Mouse (Mus musculus) embryonic facial prominence, embryonic 14.5 days (tissue): Measurements from ENCODE around the gene Cetn3. TPM values are rescaled to one million over a fixed set of nuclear protein-coding genes. Genes with fewer than 3 reads are reported as not detected.

Experiments used
- ATAC-seq: fragments of 200-750 bp; cut with Nextera tagmentation; 2 replicates; pipeline ENCODE4 v1.8.0; 2017; ENCODE audit warnings: low read depth, moderate number of reproducible peaks, moderate TSS enrichment
- DNase-seq: peaks from one replicate; pipeline ENCODE4 v3.0.0-alpha.2; 2015; ENCODE audit warnings: low spot score
- H3K27ac ChIP-seq: fragments of 300-500 bp; sonication (generic); replicated peaks from 2 replicates; pipeline ENCODE4 v1.5.1; 2014; ENCODE audit warnings: low read depth, mild to moderate bottlenecking, low read length, moderate library complexity
- H3K27me3 ChIP-seq: fragments of 300-500 bp; sonication (generic); replicated peaks from 2 replicates; pipeline ENCODE4 v1.6.1; 2014; ENCODE audit warnings: low read length; ENCODE audit not compliant: control insufficient read depth, insufficient read depth
- H3K36me3 ChIP-seq: fragments of 300-500 bp; sonication (generic); 2 replicates; pipeline ENCODE4 v1.6.1; 2014; ENCODE audit warnings: low read length, mixed read lengths; ENCODE audit not compliant: control insufficient read depth, insufficient read depth
- H3K4me1 ChIP-seq: fragments of 300-500 bp; sonication (generic); 2 replicates; pipeline ENCODE4 v1.6.1; 2014; ENCODE audit warnings: antibody characterized with exemption, low read length; ENCODE audit not compliant: control insufficient read depth, insufficient read depth
- H3K4me2 ChIP-seq: fragments of 300-500 bp; sonication (generic); 2 replicates; pipeline ENCODE4 v1.6.1; 2014; ENCODE audit warnings: low read depth, mild to moderate bottlenecking, low read length, moderate library complexity, mixed read lengths
- H3K4me3 ChIP-seq: fragments of 300-500 bp; sonication (generic); 2 replicates; pipeline ENCODE4 v1.5.1; 2014; ENCODE audit warnings: low read depth, mild to moderate bottlenecking, low read length
- H3K9ac ChIP-seq: fragments of 300-500 bp; sonication (generic); 2 replicates; pipeline ENCODE4 v1.6.1; 2014; ENCODE audit warnings: low read depth, mild to moderate bottlenecking, low read length, moderate library complexity, mixed read lengths
- H3K9me3 ChIP-seq: fragments of 300-500 bp; sonication (generic); 2 replicates; pipeline ENCODE4 v1.6.1; 2016; ENCODE audit warnings: low read length; ENCODE audit not compliant: control insufficient read depth
- WGBS: fragments of 180-500 bp; shearing (Covaris S2); extraction: QIAGEN DNeasy Blood & Tissue Kit; methylation state at CpG from one replicate; pipeline ENCODE4 v1.1.7; 2014; 5-methylcytosine and 5-hydroxymethylcytosine counted together
- polyA plus RNA-seq: library from polyadenylated mRNA; unstranded; fragments of >200 nt; fragmentation: Nextera tagmentation; extraction: Ambion mirVana; gene quantifications from 2 replicates; pipeline ENCODE4 v1.2.1, GENCODE M21; 2014

Cetn3 gene
- polyA plus RNA-seq, 1 experiment from 2014 or later = 242 TPM

DNA sequence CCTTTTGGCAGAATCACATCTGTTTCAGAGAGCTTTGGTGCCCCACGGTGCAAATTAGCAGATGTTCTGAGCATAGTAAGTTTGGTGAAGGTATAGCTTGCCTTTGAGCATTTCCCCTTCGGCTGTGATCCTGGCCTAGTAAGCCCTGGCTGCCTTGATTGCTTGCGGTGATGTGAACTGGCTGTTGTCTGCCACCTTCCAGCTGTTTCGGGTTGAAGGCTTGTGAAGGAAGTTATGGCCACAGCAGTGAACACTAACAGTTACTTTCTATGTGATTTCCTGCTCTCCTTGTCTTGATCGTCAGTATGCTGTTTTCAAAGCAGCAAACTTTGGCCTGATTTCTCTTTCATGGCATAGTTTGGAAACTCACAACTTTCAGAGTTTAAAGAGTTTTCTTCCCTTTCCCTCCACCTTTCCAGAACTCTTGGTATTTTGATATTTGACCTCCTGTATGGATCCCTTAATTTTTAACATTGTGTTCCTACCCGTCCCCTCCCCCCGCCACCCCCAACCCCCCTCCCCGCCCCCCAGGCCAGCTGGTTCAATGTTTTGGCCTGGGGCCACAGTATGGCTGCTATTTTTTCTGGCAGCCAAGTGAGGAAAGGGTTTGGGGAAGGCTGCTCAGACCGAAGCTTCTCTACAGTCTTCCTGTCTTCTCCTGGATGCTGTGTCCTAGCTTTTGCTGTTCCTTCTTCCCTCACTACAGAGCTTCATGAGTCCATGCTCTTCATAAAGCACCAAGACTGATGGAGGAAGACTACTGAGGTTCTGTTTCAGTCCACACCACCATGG is 53.7 kb downstream of the Cetn3 start:
- DNase-seq (no peak), ATAC-seq (no peak)
- Histone ChIP-seq H3K4me2 (no peak overlapping the region), H3K27me3 (no peaks in the 10 kb centered on the region), H3K9ac (no peak overlapping the region), H3K9me3 (no peaks in the 10 kb centered on the region), H3K4me3 (no peak overlapping the region), H3K36me3 (no peaks in the 10 kb centered on the region), H3K27ac (no peak overlapping the region), H3K4me1 (no peaks in the 10 kb centered on the region)
- WGBS = 65% methylated on average over 9 of the region's 9 CpGs

DNA sequence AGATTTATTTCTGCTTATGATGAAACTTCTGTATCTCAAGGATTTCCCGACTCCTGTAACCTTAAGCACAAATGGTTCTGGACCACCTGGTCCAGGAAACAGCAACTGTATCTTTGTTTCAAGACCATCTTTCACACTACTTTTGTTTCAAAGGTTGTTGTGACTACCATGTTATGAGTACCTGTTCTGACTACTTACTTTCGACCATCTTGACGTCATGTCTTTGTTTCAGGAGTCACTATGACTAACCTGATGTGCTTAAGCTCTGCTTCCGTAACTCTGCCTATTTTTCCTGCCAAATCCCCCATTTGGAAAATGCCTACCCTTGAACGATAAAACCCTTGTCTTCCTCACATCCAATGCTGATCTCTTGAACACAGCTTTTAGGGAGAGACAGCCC is 55.1 kb downstream of the Cetn3 start:
- no peak overlapping the region for H3K27ac ChIP-seq
- no peaks in the 10 kb centered on the region for H3K9me3 ChIP-seq
- H3K9ac ChIP-seq = no peak overlapping the region
- no peaks in the 10 kb centered on the region for H3K36me3 ChIP-seq
- H3K4me1 ChIP-seq = no peaks in the 10 kb centered on the region
- no peak overlapping the region for H3K4me3 ChIP-seq
- DNase-seq (no peak), ATAC-seq (no peak)
- no peak overlapping the region for H3K4me2 ChIP-seq
- WGBS = 88% methylated on average over 5 of the region's 5 CpGs
- no peaks in the 10 kb centered on the region for H3K27me3 ChIP-seq

DNA sequence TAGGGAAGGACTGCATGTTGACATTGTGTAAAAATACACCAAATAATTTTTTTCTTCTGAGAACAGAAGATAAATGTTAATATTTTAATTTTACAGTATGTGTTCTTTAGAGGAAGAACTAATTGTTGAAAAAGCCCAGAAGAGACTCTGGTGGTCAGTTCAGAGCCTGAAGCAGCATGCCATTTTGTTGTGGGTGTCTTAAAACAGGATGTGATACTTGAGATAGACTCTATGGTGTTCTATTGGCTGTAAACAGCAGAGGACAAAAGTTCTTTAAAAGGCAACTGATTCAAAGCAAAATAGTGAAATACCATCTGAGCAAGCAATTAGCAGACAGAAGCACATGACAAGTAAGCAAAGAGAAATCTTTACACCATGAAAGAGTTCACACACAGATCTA is 56.1 kb downstream of the Cetn3 start:
- no peaks in the 10 kb centered on the region for H3K27me3 ChIP-seq
- no peak overlapping the region for H3K4me2 ChIP-seq
- H3K9me3 ChIP-seq = no peaks in the 10 kb centered on the region
- DNase-seq (no peak), ATAC-seq (no peak)
- H3K9ac ChIP-seq = no peak overlapping the region
- no peaks in the 10 kb centered on the region for H3K36me3 ChIP-seq
- H3K4me3 ChIP-seq = no peak overlapping the region
- no peaks in the 10 kb centered on the region for H3K4me1 ChIP-seq
- no peak overlapping the region for H3K27ac ChIP-seq

DNA sequence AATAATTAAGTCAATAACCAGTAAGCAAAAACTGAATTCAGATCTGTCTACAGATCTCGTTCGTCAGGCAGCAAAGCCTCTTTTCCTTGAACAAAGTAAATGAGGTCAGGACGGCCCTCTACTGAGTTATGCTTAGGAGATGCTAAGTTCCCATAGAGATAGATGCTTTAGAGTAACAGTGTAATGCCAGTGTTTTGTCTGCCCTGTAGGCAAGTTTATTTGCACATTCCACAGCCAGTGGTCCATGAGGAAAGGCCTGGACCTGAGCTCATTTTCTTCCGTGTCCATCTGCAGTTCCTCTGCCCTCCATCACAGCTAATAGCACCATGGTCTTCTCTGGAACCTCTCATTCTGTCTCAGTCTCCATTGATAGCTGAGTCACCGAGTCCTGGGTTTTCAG is 57.4 kb downstream of the Cetn3 start:
- ATAC-seq = no peak
- no peaks in the 10 kb centered on the region for H3K9me3 ChIP-seq

DNA sequence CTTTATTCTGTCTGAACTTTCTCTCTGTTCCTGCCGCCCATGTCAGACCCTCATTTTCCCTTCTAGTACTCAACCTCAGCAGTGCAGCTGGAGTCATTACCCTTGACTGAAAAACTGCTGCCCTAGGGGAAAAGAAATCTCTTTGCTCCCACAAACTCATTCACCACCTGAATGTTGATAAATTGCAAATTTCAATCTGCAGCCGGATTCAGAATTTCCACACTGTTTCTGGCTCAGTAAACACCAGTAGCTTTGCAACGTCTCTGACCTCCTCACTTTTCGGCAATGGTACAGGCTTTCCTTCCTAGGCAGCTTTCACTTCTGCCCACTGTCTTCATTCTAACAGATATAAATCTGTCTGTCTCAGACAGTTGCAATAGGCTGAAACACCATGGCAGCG is 57.8 kb downstream of the Cetn3 start:
- H3K4me1 ChIP-seq = no peaks in the 10 kb centered on the region
- no peaks in the 10 kb centered on the region for H3K9me3 ChIP-seq
- no peak overlapping the region for H3K9ac ChIP-seq
- no peak overlapping the region for H3K4me2 ChIP-seq
- H3K4me3 ChIP-seq = no peak overlapping the region
- no peaks in the 10 kb centered on the region for H3K27me3 ChIP-seq
- WGBS = 70% methylated on average over 5 of the region's 5 CpGs
- no peak for DNase-seq
- H3K27ac ChIP-seq = no peak overlapping the region
- no peak for ATAC-seq
- no peaks in the 10 kb centered on the region for H3K36me3 ChIP-seq

More for the DNA sequence above, 57.4 kb downstream of the Cetn3 start:
- no peaks in the 10 kb centered on the region for H3K27me3 ChIP-seq
- 78% methylated on average over 5 of the region's 5 CpGs for WGBS
- DNase-seq = no peak
- H3K27ac ChIP-seq = no peak overlapping the region
- no peak overlapping the region for H3K4me3 ChIP-seq
- H3K4me1 ChIP-seq = no peaks in the 10 kb centered on the region
- H3K36me3 ChIP-seq = no peaks in the 10 kb centered on the region
- no peak overlapping the region for H3K9ac ChIP-seq
- no peak overlapping the region for H3K4me2 ChIP-seq

DNA sequence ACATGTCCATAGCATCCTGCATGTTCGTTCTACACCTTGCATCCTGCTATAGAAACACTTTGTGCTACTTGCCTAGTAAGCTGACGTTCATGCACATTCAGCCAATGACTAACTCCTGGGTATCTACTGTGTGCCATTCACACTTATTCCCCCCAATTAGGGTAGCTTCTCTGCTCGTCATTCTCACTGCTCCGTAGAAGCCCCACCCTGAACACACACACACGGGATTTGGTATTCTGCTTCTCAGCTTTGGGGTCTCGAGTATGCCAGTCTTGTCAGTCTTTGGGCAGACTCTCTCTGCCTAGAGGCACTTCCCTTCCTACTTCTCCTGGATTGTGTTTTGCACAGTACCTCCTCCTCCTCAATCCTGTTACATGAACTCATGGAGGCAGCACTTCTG is 59.4 kb downstream of the Cetn3 start:
- no peak for DNase-seq
- Histone ChIP-seq H3K4me1 (no peaks in the 10 kb centered on the region), H3K4me3 (no peak overlapping the region), H3K9me3 (no peaks in the 10 kb centered on the region), H3K27me3 (no peaks in the 10 kb centered on the region), H3K4me2 (no peak overlapping the region), H3K27ac (no peak overlapping the region), H3K36me3 (no peaks in the 10 kb centered on the region), H3K9ac (no peak overlapping the region)
- WGBS = 78% methylated on average over 6 of the region's 6 CpGs
- ATAC-seq = no peak

Other genes starting within 250 kb of the Cetn3 start
- 0.61 and 1.6 TPM in 2 replicates for gene Adgrv1, start 149.9 kb upstream of the Cetn3 start, polyA plus RNA-seq
- gene Lysmd3, start 125.4 kb upstream of the Cetn3 start, polyA plus RNA-seq = 34.7 and 36.7 TPM in 2 replicates
- 18.8 and 19.5 TPM in 2 replicates for gene Polr3g, start 72.1 kb upstream of the Cetn3 start, polyA plus RNA-seq
- gene Mblac2, start 71.7 kb upstream of the Cetn3 start, polyA plus RNA-seq = 8.9 and 9.0 TPM in 2 replicates